Mouse (Mus musculus) hindbrain, embryonic 12.5 days (tissue): ENCODE measurements around the gene Spg20. TPM values are rescaled to one million over a fixed set of nuclear protein-coding genes. Genes with fewer than 3 reads are reported as not detected.
A peak's percentile ranks its signal among the peaks of the same experiment; 100 is the strongest.

Source experiments
- ATAC-seq: fragments of 200-750 bp; cut with Nextera tagmentation; 2 replicates; pipeline ENCODE4 v1.8.0; 2017; ENCODE audit warnings: moderate TSS enrichment; ENCODE audit not compliant: low FRiP score
- H3K27ac ChIP-seq: fragments of 300-500 bp; sonication (generic); 2 replicates; pipeline ENCODE4 v1.5.1; 2016; ENCODE audit warnings: mild to moderate bottlenecking
- H3K27me3 ChIP-seq: fragments of 300-500 bp; sonication (generic); 2 replicates; pipeline ENCODE4 v1.6.1; 2016; ENCODE audit warnings: mild to moderate bottlenecking
- H3K36me3 ChIP-seq: fragments of 300-500 bp; sonication (generic); 2 replicates; pipeline ENCODE4 v1.6.1; 2016; ENCODE audit warnings: mild to moderate bottlenecking
- H3K4me1 ChIP-seq: fragments of 300-500 bp; sonication (generic); 2 replicates; pipeline ENCODE4 v1.6.1; 2016
- H3K4me2 ChIP-seq: fragments of 300-500 bp; sonication (generic); replicated peaks from 2 replicates; pipeline ENCODE4 v1.6.1; 2016; ENCODE audit warnings: mild to moderate bottlenecking
- H3K4me3 ChIP-seq: fragments of 300-500 bp; sonication (generic); 2 replicates; pipeline ENCODE4 v1.5.1; 2016; ENCODE audit warnings: mild to moderate bottlenecking
- H3K9ac ChIP-seq: fragments of 300-500 bp; sonication (generic); 2 replicates; pipeline ENCODE4 v1.6.1; 2016; ENCODE audit warnings: mild to moderate bottlenecking, moderate library complexity
- H3K9me3 ChIP-seq: fragments of 300-500 bp; sonication (generic); replicated peaks from 2 replicates; pipeline ENCODE4 v1.6.1; 2016; ENCODE audit warnings: mild to moderate bottlenecking
- WGBS: fragments of 180-500 bp; shearing (Covaris S2); methylation state at CpG from one replicate; pipeline ENCODE4 v1.1.7; 2016; 5-methylcytosine and 5-hydroxymethylcytosine counted together
- polyA plus RNA-seq: library from polyadenylated mRNA; unstranded; fragments of >200 nt; fragmentation: Nextera tagmentation; extraction: Ambion mirVana; gene quantifications from 2 replicates; pipeline ENCODE4 v1.2.1, GENCODE M21; 2016

Spg20 gene
- polyA plus RNA-seq, 1 experiment from 2014 or later = 47.1 TPM

DNA sequence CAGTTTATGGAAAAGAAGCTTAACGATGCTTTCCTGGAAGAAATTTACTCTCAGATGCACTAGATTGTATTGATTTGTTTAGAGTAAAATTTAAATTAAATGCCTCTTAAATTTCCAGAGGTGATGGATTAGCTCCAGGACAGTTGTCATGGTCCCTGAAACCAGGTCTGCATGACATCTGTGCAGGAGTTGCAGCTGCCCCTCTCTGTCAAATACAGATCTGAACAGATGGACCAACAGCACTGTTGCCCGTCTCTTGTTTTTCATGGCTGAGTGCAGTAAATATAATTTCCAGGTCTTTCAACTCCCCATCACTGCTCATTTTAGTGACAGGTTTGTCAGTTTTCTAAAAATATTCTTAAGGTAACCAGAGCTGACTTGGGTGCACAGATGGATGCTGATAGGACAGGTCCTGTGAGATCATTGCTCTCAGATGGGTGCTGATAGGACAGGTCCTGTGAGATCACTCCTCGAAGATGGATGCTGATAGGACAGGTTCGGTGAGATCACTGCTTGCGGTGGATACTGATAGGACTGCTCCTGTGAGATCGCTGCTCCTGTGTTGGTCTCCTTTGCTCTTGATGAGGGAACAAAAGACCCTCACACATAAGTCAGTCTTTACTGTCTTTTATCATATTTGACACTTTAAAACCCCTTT is 19.8 kb downstream of the Spg20 start:
- no peak for ATAC-seq
- Histone ChIP-seq H3K4me3 (no peak overlapping the region), H3K9ac (no peak overlapping the region), H3K4me1 (no peaks in the 10 kb centered on the region), H3K27me3 (no peaks in the 10 kb centered on the region), H3K27ac (no peak overlapping the region), H3K36me3 (peaks cover 76% of the 10 kb centered on the region), H3K9me3 (no peaks in the 10 kb centered on the region), H3K4me2 (no peak overlapping the region)
- WGBS = 93% methylated on average over 6 of the region's 6 CpGs

DNA sequence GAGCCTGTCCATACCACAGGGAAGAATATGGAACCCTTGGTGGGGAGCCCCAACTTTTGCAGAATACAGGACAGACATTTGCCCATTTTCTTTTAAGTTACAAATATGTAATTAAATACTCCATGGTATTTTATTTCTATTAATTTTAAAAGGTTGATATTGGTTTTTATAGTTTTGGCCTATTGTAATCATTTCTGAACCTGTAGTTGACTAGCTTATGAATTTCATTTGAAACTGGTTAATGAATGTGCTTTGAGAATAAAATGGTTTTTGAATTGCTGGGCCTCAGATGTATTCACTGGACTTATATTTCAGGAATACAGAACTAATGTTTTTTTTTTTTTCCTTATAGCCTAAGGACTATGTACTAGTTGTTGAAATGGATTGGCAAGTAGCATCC is 25.1 kb downstream of the Spg20 start, which contains the start of gene Ccdc169:
Gene Ccdc169, plus strand, starts transcription at position 301 of the 400 bp plus-strand sequence.
- ATAC-seq = no peak
- H3K36me3 ChIP-seq = peaks cover 36% of the 10 kb centered on the region
- H3K4me1 ChIP-seq = no peaks in the 10 kb centered on the region

DNA sequence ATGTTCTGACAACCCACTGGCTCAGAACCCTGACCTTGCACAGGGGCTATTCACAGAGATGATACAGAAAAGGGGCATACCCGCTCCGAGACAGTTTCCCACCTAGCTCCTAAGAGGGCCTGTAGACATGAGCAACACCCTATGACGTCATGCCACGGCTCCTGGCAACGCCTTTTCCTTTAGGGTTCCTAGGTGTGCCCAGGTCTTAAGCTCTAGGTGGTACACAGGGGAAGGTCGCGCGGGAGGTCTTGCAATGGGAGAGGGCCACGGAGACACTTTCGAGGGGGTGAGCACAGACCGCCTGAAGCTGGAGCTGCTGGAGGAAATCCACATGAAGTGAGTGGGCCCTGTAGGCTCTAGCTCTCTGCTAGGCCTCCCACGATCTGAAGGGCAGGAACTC is 27.9 kb downstream of the Spg20 start:
- Histone ChIP-seq H3K36me3 (peaks cover 22% of the 10 kb centered on the region), H3K9ac (no peak overlapping the region)

More for the DNA sequence above, 25.1 kb downstream of the Spg20 start, which contains the start of gene Ccdc169:
- H3K4me2 ChIP-seq = no peak within 1 kb of the TSS
- H3K4me3 ChIP-seq = no peak within 1 kb of the TSS
- H3K27ac ChIP-seq = no peak within 1 kb of the TSS
- no peak within 1 kb of the TSS for H3K9ac ChIP-seq
- no peaks in the 10 kb centered on the region for H3K9me3 ChIP-seq
- H3K27me3 ChIP-seq = no peaks in the 10 kb centered on the region

DNA sequence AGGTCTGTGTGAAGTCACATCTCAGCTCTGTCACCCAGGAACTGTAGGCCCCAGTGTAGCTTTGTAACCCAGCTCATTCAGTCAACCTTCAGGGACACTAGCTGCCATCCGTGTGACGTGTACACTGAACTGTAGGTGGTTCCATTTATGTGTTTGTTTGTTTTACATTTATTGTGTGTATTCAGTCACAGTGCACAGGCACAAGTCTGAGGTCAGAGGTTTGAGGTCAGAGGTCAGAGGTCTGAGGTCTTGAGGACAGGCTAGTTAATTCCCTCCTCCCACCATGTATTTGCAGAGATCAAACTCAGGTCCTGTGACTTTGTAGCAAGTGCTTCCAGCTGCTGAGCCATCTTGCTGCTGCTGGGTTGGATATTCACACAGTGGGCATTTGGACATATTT is 29.5 kb downstream of the Spg20 start:
- Histone ChIP-seq H3K4me2 (no peak overlapping the region), H3K9me3 (no peaks in the 10 kb centered on the region), H3K4me1 (no peaks in the 10 kb centered on the region), H3K9ac (no peak overlapping the region), H3K4me3 (no peak overlapping the region), H3K27me3 (no peaks in the 10 kb centered on the region), H3K36me3 (peaks cover 11% of the 10 kb centered on the region), H3K27ac (no peak overlapping the region)
- ATAC-seq = no peak
- 43% methylated on average over 2 of the region's 2 CpGs for WGBS

More for the DNA sequence above, 27.9 kb downstream of the Spg20 start:
- Histone ChIP-seq H3K27me3 (no peaks in the 10 kb centered on the region), H3K27ac (no peak overlapping the region), H3K4me3 (no peak overlapping the region), H3K4me1 (no peaks in the 10 kb centered on the region), H3K4me2 (no peak overlapping the region), H3K9me3 (no peaks in the 10 kb centered on the region)
- ATAC-seq = no peak
- 92% methylated on average over 12 of the region's 12 CpGs for WGBS

DNA sequence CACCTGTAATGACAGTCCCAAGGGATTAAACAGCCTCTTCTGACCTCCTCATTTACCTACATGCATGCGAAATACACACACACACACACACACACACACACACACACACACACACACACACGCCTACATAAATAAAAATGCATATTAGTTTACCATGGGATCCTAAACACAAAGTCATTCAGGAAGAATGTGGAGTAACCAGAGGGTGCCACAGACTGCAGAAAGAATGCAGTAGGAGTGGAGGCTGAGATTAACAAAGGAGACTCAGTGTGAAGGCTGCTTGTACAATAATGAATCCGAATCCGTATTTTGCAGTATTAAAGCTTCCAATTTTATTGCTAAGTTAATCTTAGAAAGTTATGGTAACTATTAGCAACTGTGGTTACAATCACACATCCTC is 33.0 kb downstream of the Spg20 start:
- Histone ChIP-seq H3K36me3 (no peaks in the 10 kb centered on the region), H3K9ac (no peak overlapping the region), H3K4me3 (no peak overlapping the region), H3K4me1 (no peaks in the 10 kb centered on the region), H3K9me3 (no peaks in the 10 kb centered on the region), H3K4me2 (no peak overlapping the region), H3K27ac (no peak overlapping the region), H3K27me3 (no peaks in the 10 kb centered on the region)
- 87% methylated on average over 4 of the region's 4 CpGs for WGBS
- no peak for ATAC-seq

DNA sequence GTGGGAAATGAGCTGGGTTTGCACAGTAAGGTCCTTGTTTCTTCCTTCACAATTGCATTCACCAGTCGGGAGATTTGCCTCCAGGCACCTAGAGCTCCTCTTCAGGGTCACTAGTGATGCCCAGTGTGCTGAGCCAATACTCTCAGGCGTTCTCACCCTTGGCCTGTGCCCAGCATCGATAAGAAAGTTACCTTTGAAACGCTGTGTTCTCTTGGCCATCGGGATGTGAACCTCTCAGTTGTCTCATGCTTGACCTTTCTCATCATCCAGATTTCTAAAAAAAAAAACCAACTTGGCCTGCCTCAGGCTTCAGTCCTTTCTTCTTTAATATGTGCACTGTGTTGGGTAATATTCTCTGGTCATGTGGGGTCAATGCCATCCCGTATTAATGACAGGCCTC is 34.5 kb downstream of the Spg20 start:
- Histone ChIP-seq H3K9ac (no peak overlapping the region), H3K4me1 (no peaks in the 10 kb centered on the region), H3K36me3 (no peaks in the 10 kb centered on the region), H3K9me3 (no peaks in the 10 kb centered on the region), H3K4me3 (no peak overlapping the region), H3K27me3 (no peaks in the 10 kb centered on the region), H3K4me2 (no peak overlapping the region), H3K27ac (no peak overlapping the region)
- WGBS = 77% methylated on average over 6 of the region's 6 CpGs
- no peak for ATAC-seq

DNA sequence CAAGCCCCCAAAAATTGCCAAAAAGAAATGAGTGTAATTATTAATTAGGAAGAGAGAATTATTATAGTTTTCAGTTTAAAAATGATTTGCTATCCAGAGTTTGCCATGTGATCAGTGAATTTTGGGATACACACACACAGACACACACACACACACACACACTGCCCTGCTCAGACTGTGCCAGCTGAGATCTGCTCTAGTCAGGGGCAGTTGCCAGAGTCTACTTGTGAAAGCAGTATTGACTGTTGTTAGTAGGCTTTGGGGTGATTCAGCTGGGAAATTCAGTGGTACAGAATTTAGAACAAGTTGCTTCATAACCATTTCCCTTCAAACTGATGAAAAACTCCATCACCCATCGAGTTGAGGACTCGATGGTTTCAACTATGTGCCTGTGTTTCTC is 35.2 kb downstream of the Spg20 start:
- no peaks in the 10 kb centered on the region for H3K36me3 ChIP-seq
- H3K4me3 ChIP-seq = no peak overlapping the region
- ATAC-seq = no peak
- no peak overlapping the region for H3K27ac ChIP-seq
- H3K4me1 ChIP-seq = 0 out of 2 replicates have a peak, but pooled peaks cover 2% of the 10 kb centered on the region
- WGBS = 93% methylated on average over 2 of the region's 2 CpGs
- H3K9me3 ChIP-seq = no peaks in the 10 kb centered on the region
- H3K4me2 ChIP-seq = no peak overlapping the region
- H3K9ac ChIP-seq = no peak overlapping the region
- H3K27me3 ChIP-seq = no peaks in the 10 kb centered on the region

DNA sequence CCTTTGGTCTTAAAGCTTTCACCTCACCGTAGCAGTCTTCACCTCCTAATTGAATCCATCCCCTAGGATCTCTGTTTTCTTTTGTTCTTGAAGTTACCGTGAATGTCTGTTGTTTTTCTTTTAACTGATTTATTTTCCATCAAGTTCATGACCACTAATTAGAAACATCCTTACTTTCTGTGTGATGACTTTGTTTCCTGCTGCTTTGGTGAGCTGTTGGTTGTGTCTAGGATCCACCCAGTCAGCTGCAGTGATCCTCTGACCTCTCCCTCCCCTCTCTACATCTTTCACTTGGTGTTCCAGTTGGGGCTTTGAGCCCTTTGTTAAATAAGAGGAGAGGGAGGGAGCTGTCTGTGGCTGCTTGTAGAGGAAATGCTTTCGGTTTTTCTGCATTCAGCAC is 36.2 kb downstream of the Spg20 start:
- 16% methylated on average over 3 of the region's 3 CpGs for WGBS
- Histone ChIP-seq H3K27me3 (no peaks in the 10 kb centered on the region), H3K4me3 (no peak overlapping the region), H3K9ac (no peak overlapping the region), H3K4me2 (no peak overlapping the region), H3K4me1 (0 out of 2 replicates have a peak, but pooled peaks cover 2% of the 10 kb centered on the region), H3K9me3 (no peaks in the 10 kb centered on the region), H3K36me3 (no peaks in the 10 kb centered on the region), H3K27ac (no peak overlapping the region)
- ATAC-seq = no peak

DNA sequence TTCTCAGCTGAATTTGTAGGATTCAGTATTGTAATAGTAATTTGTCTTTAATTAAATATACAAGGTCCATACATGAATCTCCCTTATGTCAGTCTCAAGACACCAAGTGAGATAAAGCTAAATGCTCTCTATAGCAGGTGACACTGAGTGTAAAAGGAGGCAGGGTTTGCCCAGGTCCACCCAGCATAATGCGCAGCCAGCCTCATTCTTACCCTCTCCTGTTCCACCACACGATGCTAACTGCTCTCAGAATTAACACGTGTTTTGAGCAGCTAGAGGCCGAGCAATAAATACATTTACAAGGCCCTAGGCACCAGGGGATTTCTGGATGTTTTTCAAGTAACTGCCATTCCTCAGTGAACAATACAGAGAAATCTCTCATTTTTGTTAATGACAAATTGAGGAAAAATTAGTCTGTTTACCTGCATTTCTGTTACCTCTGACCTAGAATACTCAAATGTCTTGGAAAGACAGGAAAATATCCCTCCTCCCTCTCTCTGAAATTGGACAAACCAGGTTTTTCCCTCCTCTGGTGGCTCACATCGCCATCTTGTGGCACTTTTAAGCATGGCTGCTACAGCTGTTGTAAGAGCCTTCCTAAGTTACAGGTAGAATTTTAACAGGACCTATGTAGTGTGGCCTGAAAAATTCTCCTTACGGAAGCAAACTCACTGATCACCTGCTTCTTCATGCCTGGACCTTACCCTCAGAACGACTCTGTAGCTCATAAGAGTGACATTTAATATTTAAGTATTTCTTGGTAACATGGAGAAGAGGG is 39.9 kb downstream of the Spg20 start:
- no peaks in the 10 kb centered on the region for H3K9me3 ChIP-seq
- ATAC-seq = no peak
- 46% methylated on average over 7 of the region's 7 CpGs for WGBS
- H3K36me3 ChIP-seq = no peaks in the 10 kb centered on the region
- no peak overlapping the region for H3K4me2 ChIP-seq
- no peak overlapping the region for H3K27ac ChIP-seq
- no peak overlapping the region for H3K9ac ChIP-seq
- no peak overlapping the region for H3K4me3 ChIP-seq
- H3K27me3 ChIP-seq = no peaks in the 10 kb centered on the region
- H3K4me1 ChIP-seq = 0 out of 2 replicates have a peak, but pooled peaks cover 2% of the 10 kb centered on the region

DNA sequence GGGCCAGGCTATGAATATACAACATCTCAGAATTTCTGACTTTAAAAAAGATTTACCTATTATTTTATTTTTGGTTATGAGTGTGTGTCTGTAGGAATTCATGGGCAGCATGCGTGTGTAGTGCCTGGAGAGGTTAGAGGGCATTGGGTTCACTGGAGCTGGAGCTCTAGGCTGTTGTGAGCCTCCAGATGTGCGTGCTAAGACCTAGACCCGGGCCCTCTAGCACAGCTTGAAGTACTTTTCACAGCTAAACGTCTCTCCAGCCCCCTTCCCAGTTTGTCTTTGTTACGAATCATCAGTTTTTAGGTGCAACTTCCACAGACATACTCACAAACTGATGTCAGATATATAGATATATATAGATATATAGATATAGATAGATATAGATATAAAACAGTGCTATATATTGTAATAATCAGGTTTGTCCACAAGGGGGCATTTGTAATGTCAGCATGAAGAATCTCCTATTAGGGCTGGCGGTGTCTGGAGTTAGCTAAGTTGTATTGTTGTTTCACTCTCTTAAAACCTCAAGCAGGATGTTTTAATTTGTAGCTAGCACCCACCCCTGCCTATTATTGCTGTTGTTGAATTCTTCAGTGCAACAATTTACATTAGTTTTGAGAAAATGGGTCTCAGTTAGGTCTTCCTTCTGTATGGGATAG is 40.9 kb downstream of the Spg20 start:
- WGBS = 66% methylated on average over 6 of the region's 6 CpGs
- no peak overlapping the region for H3K4me2 ChIP-seq
- no peaks in the 10 kb centered on the region for H3K27me3 ChIP-seq
- ATAC-seq = 0 out of 2 replicates have a peak, but pooled peaks have one; percentile 39
- no peaks in the 10 kb centered on the region for H3K36me3 ChIP-seq
- H3K27ac ChIP-seq = no peak overlapping the region
- H3K9me3 ChIP-seq = no peaks in the 10 kb centered on the region
- H3K9ac ChIP-seq = no peak overlapping the region
- H3K4me1 ChIP-seq = 0 out of 2 replicates have a peak, but pooled peaks cover 2% of the 10 kb centered on the region
- no peak overlapping the region for H3K4me3 ChIP-seq

DNA sequence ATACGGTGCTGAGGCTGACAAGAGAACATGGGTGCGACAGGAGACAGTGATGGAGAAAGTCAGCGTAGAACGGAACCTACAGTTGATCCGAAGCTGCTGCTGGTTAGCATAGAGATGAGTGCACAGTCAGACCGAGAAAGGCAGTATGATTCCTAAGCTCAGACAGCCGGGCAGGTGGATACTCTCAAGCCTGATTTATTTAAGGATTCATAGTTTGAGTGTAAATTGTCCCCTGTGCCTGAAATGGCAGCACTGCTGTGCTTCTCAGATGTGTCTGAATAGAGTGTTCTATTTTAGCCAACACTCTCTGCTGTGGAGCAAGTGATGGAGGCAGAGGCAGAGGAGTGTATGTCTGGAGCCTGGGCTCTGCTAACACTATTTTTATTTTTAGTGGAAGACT is 42.3 kb downstream of the Spg20 start:
- H3K27ac ChIP-seq = no peak overlapping the region
- 91% methylated on average over 7 of the region's 7 CpGs for WGBS
- no peak overlapping the region for H3K4me3 ChIP-seq
- no peak overlapping the region for H3K4me2 ChIP-seq
- H3K36me3 ChIP-seq = no peaks in the 10 kb centered on the region
- 0 out of 2 replicates have a peak, but pooled peaks cover 2% of the 10 kb centered on the region for H3K4me1 ChIP-seq
- no peaks in the 10 kb centered on the region for H3K27me3 ChIP-seq
- no peak overlapping the region for H3K9ac ChIP-seq
- H3K9me3 ChIP-seq = no peaks in the 10 kb centered on the region
- ATAC-seq = no peak

DNA sequence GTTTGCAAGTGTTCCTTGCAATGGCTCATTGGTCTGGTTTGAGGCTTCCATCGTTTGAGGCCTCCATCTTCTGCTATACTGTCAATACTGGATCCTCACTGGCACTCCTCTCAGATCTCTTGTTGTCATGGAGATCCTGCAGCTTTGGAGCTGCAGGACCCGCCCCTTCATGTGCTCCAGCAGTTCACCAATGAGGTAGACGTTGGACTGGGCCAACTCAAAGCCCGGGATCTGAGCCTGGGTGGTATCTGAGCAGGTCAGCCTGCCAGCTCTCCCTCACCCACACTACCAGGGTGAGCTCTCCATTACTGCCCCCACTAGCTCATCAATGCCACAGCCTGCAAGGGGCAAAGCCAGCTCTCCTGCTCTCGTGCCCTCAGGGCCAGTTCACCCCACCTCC is 45.5 kb downstream of the Spg20 start:
- Histone ChIP-seq H3K9ac (no peak overlapping the region), H3K36me3 (no peaks in the 10 kb centered on the region), H3K9me3 (no peaks in the 10 kb centered on the region), H3K4me2 (no peak overlapping the region), H3K4me1 (no peaks in the 10 kb centered on the region), H3K27me3 (no peaks in the 10 kb centered on the region), H3K4me3 (no peak overlapping the region), H3K27ac (no peak overlapping the region)
- ATAC-seq = 0 out of 2 replicates have a peak, but pooled peaks have one; percentile 50
- WGBS = 61% methylated on average over 5 of the region's 5 CpGs
